Mouse (Mus musculus): ENCODE results near the gene C530008M17Rik. TPM values are rescaled to one million over a fixed set of nuclear protein-coding genes. Genes with fewer than 3 reads are reported as not detected.

C530008M17Rik gene
- polyA plus RNA-seq, 1 experiment from 2014 or later, result 36.1 TPM

- H3K27me3 ChIP-seq (ENCODE audit: control insufficient read depth, insufficient read depth, low read length), result no peaks in the 10 kb centered on the region
- no peak for ATAC-seq (ENCODE audit: insufficient number of reproducible peaks, insufficient read depth, low FRiP score, low read depth)
- no peak overlapping the region for H3K9ac ChIP-seq (ENCODE audit: low read length)
- no peaks in the 10 kb centered on the region for H3K36me3 ChIP-seq (ENCODE audit: control insufficient read depth, insufficient read depth, low read length)
- H3K9me3 ChIP-seq (ENCODE audit: control insufficient read depth, low read length), result peaks cover 6% of the 10 kb centered on the region; the same call in 1 of the 2 replicates
- no peaks in the 10 kb centered on the region for H3K4me1 ChIP-seq (ENCODE audit: control insufficient read depth in 2 of 2, insufficient read depth in 2 of 2, low read length in 2 of 2)
- no peak overlapping the region for H3K4me2 ChIP-seq (ENCODE audit: low read length)
- 79% methylated on average over 12 of the region's 12 CpGs for WGBS
- no peak overlapping the region for H3K4me3 ChIP-seq (ENCODE audit: control insufficient read depth in 1 of 2, insufficient read depth in 1 of 2, low read depth in 1 of 2, low read length in 2 of 2)
- no peak overlapping the region for H3K27ac ChIP-seq (replicated peaks in 1 of 2; ENCODE audit: control insufficient read depth in 1 of 2, insufficient read depth in 1 of 2, low read depth in 2 of 2, low read length in 2 of 2)
These were observed 35.6 kb downstream of the C530008M17Rik start for GRCm38 (mm10) chr5:76691706-76692424.

- no peak for ATAC-seq (ENCODE audit: insufficient number of reproducible peaks, insufficient read depth, low FRiP score, low read depth)
- no peak overlapping the region for H3K9ac ChIP-seq (ENCODE audit: low read length)
These were observed 41.2 kb downstream of the C530008M17Rik start for GRCm38 (mm10) chr5:76697536-76697935.

GRCm38 (mm10) chr5:76698187-76698586 lies 41.9 kb downstream of the C530008M17Rik start:
- no peak overlapping the region for H3K27ac ChIP-seq (replicated peaks in 1 of 2; ENCODE audit: control insufficient read depth in 1 of 2, insufficient read depth in 1 of 2, low read depth in 2 of 2, low read length in 2 of 2)
- H3K4me1 ChIP-seq (ENCODE audit: control insufficient read depth in 2 of 2, insufficient read depth in 2 of 2, low read length in 2 of 2), result peaks cover 0 to 3% of the 10 kb centered on the region in 2 experiments; a peak in 1 of 4 replicates
- H3K4me2 ChIP-seq (ENCODE audit: low read length), result no peak overlapping the region
- H3K36me3 ChIP-seq (ENCODE audit: control insufficient read depth, insufficient read depth, low read length), result no peaks in the 10 kb centered on the region
- H3K4me3 ChIP-seq (ENCODE audit: control insufficient read depth in 1 of 2, insufficient read depth in 1 of 2, low read depth in 1 of 2, low read length in 2 of 2), result no peak overlapping the region
- 43% methylated on average over 2 of the region's 2 CpGs for WGBS
- no peak overlapping the region for H3K9ac ChIP-seq (ENCODE audit: low read length)
- H3K9me3 ChIP-seq (ENCODE audit: control insufficient read depth, low read length), result peaks cover 6% of the 10 kb centered on the region; the same call in 1 of the 2 replicates
- no peaks in the 10 kb centered on the region for H3K27me3 ChIP-seq (ENCODE audit: control insufficient read depth, insufficient read depth, low read length)
- ATAC-seq (ENCODE audit: insufficient number of reproducible peaks, insufficient read depth, low FRiP score, low read depth), result no peak

More at GRCm38 (mm10) chr5:76697536-76697935, 41.2 kb downstream of the C530008M17Rik start:
- H3K36me3 ChIP-seq (ENCODE audit: control insufficient read depth, insufficient read depth, low read length), result no peaks in the 10 kb centered on the region
- H3K27ac ChIP-seq (replicated peaks in 1 of 2; ENCODE audit: control insufficient read depth in 1 of 2, insufficient read depth in 1 of 2, low read depth in 2 of 2, low read length in 2 of 2), result no peak overlapping the region
- peaks cover 0 to 3% of the 10 kb centered on the region in 2 experiments; a peak in 1 of 4 replicates for H3K4me1 ChIP-seq (ENCODE audit: control insufficient read depth in 2 of 2, insufficient read depth in 2 of 2, low read length in 2 of 2)
- H3K27me3 ChIP-seq (ENCODE audit: control insufficient read depth, insufficient read depth, low read length), result no peaks in the 10 kb centered on the region
- no peak overlapping the region for H3K4me3 ChIP-seq (ENCODE audit: control insufficient read depth in 1 of 2, insufficient read depth in 1 of 2, low read depth in 1 of 2, low read length in 2 of 2)
- peaks cover 6% of the 10 kb centered on the region; the same call in 1 of the 2 replicates for H3K9me3 ChIP-seq (ENCODE audit: control insufficient read depth, low read length)
- 85% methylated on average over 7 of the region's 7 CpGs for WGBS
- H3K4me2 ChIP-seq (ENCODE audit: low read length), result no peak overlapping the region

GRCm38 (mm10) chr5:76701127-76701853 lies 45.0 kb downstream of the C530008M17Rik start:
- Histone ChIP-seq H3K9me3 (ENCODE audit: control insufficient read depth, low read length) (no peaks in the 10 kb centered on the region), H3K4me2 (ENCODE audit: low read length) (no peak overlapping the region), H3K27ac (replicated peaks in 1 of 2; ENCODE audit: control insufficient read depth in 1 of 2, insufficient read depth in 1 of 2, low read depth in 2 of 2, low read length in 2 of 2) (0 out of 4 replicates have a peak overlapping the region, but pooled peaks of 1 of the 2 experiments have one; percentile 17), H3K4me3 (ENCODE audit: control insufficient read depth in 1 of 2, insufficient read depth in 1 of 2, low read depth in 1 of 2, low read length in 2 of 2) (no peak overlapping the region), H3K27me3 (ENCODE audit: control insufficient read depth, insufficient read depth, low read length) (no peaks in the 10 kb centered on the region), H3K4me1 (ENCODE audit: control insufficient read depth in 2 of 2, insufficient read depth in 2 of 2, low read length in 2 of 2) (peaks cover 0 to 3% of the 10 kb centered on the region in 2 experiments; a peak in 1 of 4 replicates), H3K36me3 (ENCODE audit: control insufficient read depth, insufficient read depth, low read length) (no peaks in the 10 kb centered on the region), H3K9ac (ENCODE audit: low read length) (peak overlapping the region; percentile 30; the same call in 1 of the 2 replicates)
- no peak for ATAC-seq (ENCODE audit: insufficient number of reproducible peaks, insufficient read depth, low FRiP score, low read depth)
- 79% methylated on average over 13 of the region's 13 CpGs for WGBS

DNA sequence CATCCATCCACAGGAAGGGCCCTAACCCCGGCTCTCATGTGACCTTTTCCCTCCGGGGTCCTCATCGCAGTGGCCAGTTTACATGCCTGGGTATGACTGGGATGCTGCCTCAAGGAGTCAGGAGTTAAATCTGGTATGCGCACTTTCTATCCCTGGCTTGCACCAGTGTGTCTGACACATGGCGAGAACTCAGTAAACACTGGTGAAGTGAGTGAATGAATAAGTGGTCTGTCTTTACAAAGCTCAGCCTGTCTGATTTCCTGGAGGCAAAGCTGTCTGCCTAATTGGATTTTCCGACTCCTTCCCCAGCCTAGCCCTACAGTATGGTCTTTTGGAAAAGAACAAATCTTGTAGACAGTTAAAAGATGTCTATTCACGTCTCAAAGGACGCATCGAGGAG lies 45.8 kb downstream of the C530008M17Rik start:
- H3K4me3 ChIP-seq (ENCODE audit: control insufficient read depth in 1 of 2, insufficient read depth in 1 of 2, low read depth in 1 of 2, low read length in 2 of 2), result no peak overlapping the region
- peaks cover 0 to 3% of the 10 kb centered on the region in 2 experiments; a peak in 1 of 4 replicates for H3K4me1 ChIP-seq (ENCODE audit: control insufficient read depth in 2 of 2, insufficient read depth in 2 of 2, low read length in 2 of 2)
- H3K36me3 ChIP-seq (ENCODE audit: control insufficient read depth, insufficient read depth, low read length), result no peaks in the 10 kb centered on the region
- H3K9me3 ChIP-seq (ENCODE audit: control insufficient read depth, low read length), result no peaks in the 10 kb centered on the region
- H3K4me2 ChIP-seq (ENCODE audit: low read length), result peak overlapping the region; percentile 52; the same call in 1 of the 2 replicates
- 51% methylated on average over 9 of the region's 9 CpGs for WGBS
- H3K27me3 ChIP-seq (ENCODE audit: control insufficient read depth, insufficient read depth, low read length), result no peaks in the 10 kb centered on the region
- ATAC-seq (ENCODE audit: insufficient number of reproducible peaks, insufficient read depth, low FRiP score, low read depth), result no peak
- H3K27ac ChIP-seq (replicated peaks in 1 of 2; ENCODE audit: control insufficient read depth in 1 of 2, insufficient read depth in 1 of 2, low read depth in 2 of 2, low read length in 2 of 2), result no peak overlapping the region
- H3K9ac ChIP-seq (ENCODE audit: low read length), result no peak overlapping the region

GRCm38 (mm10) chr5:76702646-76703045 lies 46.3 kb downstream of the C530008M17Rik start:
- ATAC-seq (ENCODE audit: insufficient number of reproducible peaks, insufficient read depth, low FRiP score, low read depth), result no peak
- 22% methylated on average over 12 of the region's 12 CpGs for WGBS
- Histone ChIP-seq H3K4me3 (ENCODE audit: control insufficient read depth in 1 of 2, insufficient read depth in 1 of 2, low read depth in 1 of 2, low read length in 2 of 2) (peak overlapping the region; percentile 11 to 30; a peak in 3 of 4 replicates), H3K9ac (ENCODE audit: low read length) (no peak overlapping the region), H3K4me2 (ENCODE audit: low read length) (peak overlapping the region; percentile 52), H3K36me3 (ENCODE audit: control insufficient read depth, insufficient read depth, low read length) (no peaks in the 10 kb centered on the region), H3K4me1 (ENCODE audit: control insufficient read depth in 2 of 2, insufficient read depth in 2 of 2, low read length in 2 of 2) (peaks cover 0 to 3% of the 10 kb centered on the region in 2 experiments; a peak in 1 of 4 replicates), H3K27ac (replicated peaks in 1 of 2; ENCODE audit: control insufficient read depth in 1 of 2, insufficient read depth in 1 of 2, low read depth in 2 of 2, low read length in 2 of 2) (no peak overlapping the region), H3K27me3 (ENCODE audit: control insufficient read depth, insufficient read depth, low read length) (no peaks in the 10 kb centered on the region), H3K9me3 (ENCODE audit: control insufficient read depth, low read length) (no peaks in the 10 kb centered on the region)

- no peak overlapping the region for H3K4me2 ChIP-seq (ENCODE audit: low read length)
- H3K9ac ChIP-seq (ENCODE audit: low read length), result no peak overlapping the region
- H3K9me3 ChIP-seq (ENCODE audit: control insufficient read depth, low read length), result no peaks in the 10 kb centered on the region
- H3K27me3 ChIP-seq (ENCODE audit: control insufficient read depth, insufficient read depth, low read length), result no peaks in the 10 kb centered on the region
- ATAC-seq (ENCODE audit: insufficient number of reproducible peaks, insufficient read depth, low FRiP score, low read depth), result no peak
- no peak overlapping the region for H3K4me3 ChIP-seq (ENCODE audit: control insufficient read depth in 1 of 2, insufficient read depth in 1 of 2, low read depth in 1 of 2, low read length in 2 of 2)
- H3K36me3 ChIP-seq (ENCODE audit: control insufficient read depth, insufficient read depth, low read length), result no peaks in the 10 kb centered on the region
- no peak overlapping the region for H3K27ac ChIP-seq (replicated peaks in 1 of 2; ENCODE audit: control insufficient read depth in 1 of 2, insufficient read depth in 1 of 2, low read depth in 2 of 2, low read length in 2 of 2)
- WGBS, result 72% methylated on average over 11 of the region's 11 CpGs
- peaks cover 0 to 3% of the 10 kb centered on the region in 2 experiments; a peak in 1 of 4 replicates for H3K4me1 ChIP-seq (ENCODE audit: control insufficient read depth in 2 of 2, insufficient read depth in 2 of 2, low read length in 2 of 2)
These were observed 49.2 kb downstream of the C530008M17Rik start for GRCm38 (mm10) chr5:76705307-76706173.

Measured in heart, embryonic 14.5 days (tissue).